Mouse (Mus musculus): Measurements from ENCODE around the gene Vmn2r116. TPM values are rescaled to one million over a fixed set of nuclear protein-coding genes. Genes with fewer than 3 reads are reported as not detected.
"Not testable (repeated sequence)": the region's sequence is repeated elsewhere in the genome, so short reads cannot be mapped to it uniquely, and the experiment has no call there.

Gene Vmn2r116
- polyA plus RNA-seq (2012; ENCODE audit: insufficient read depth, insufficient read length, missing spikeins), result not detected in 2 replicates

GRCm38 (mm10) chr17:23384304-23384703, at the start of gene Vmn2r116:
Gene Vmn2r116 (plus strand): TSS chr17:23384604.
- H3K4me1 ChIP-seq (ENCODE audit: control insufficient read depth, insufficient read depth, low read length); H3K4me3 ChIP-seq (ENCODE audit: insufficient read depth, low read length); H3K27ac ChIP-seq (ENCODE audit: insufficient read depth, low read depth, low read length): not testable (repeated sequence)

GRCm38 (mm10) chr17:23343441-23343840, 41.0 kb upstream of the Vmn2r116 start, which contains the start of gene Vmn2r115:
Gene Vmn2r115 (plus strand): TSS chr17:23343741.
- H3K27ac ChIP-seq (ENCODE audit: insufficient read depth, low read depth, low read length); H3K4me1 ChIP-seq (ENCODE audit: control insufficient read depth, insufficient read depth, low read length); H3K4me3 ChIP-seq (ENCODE audit: insufficient read depth, low read length): not testable (repeated sequence)

- Histone ChIP-seq H3K27ac (ENCODE audit: insufficient read depth, low read depth, low read length) (no peak overlapping the region), H3K4me1 (ENCODE audit: control insufficient read depth, insufficient read depth, low read length) (no peaks in the 10 kb centered on the region), H3K4me3 (ENCODE audit: insufficient read depth, low read length) (no peak overlapping the region)
- TF ChIP-seq CTCF (IDR thresholded peaks at IDR 0.05; ENCODE audit: low read depth, low read length), result no peak
- no peak for TF ChIP-seq POLR2A (IDR thresholded peaks at IDR 0.05; ENCODE audit: borderline replicate concordance, low read depth, low read length)
Measured at GRCm38 (mm10) chr17:23351644-23352043, 32.8 kb upstream of the Vmn2r116 start.

- H3K27ac ChIP-seq (ENCODE audit: insufficient read depth, low read depth, low read length), result no peak overlapping the region
- H3K4me1 ChIP-seq (ENCODE audit: control insufficient read depth, insufficient read depth, low read length), result no peaks in the 10 kb centered on the region
- no peak for TF ChIP-seq CTCF (IDR thresholded peaks at IDR 0.05; ENCODE audit: low read depth, low read length)
- TF ChIP-seq POLR2A (IDR thresholded peaks at IDR 0.05; ENCODE audit: borderline replicate concordance, low read depth, low read length), result no peak
- no peak overlapping the region for H3K4me3 ChIP-seq (ENCODE audit: insufficient read depth, low read length)
Measured at GRCm38 (mm10) chr17:23433150-23433679, 48.8 kb downstream of the Vmn2r116 start.

Other genes with a start within 250 kb of the Vmn2r116 start
- 7.9 and 9.7 TPM in 2 replicates for gene Zfp40, start 191.4 kb upstream of the Vmn2r116 start, polyA plus RNA-seq (2012; ENCODE audit: insufficient read depth, insufficient read length, missing spikeins)
- 0.13 TPM in 1 of 2 replicates, not detected in the other for gene Vmn2r114, start 72.1 kb upstream of the Vmn2r116 start, polyA plus RNA-seq (2012; ENCODE audit: insufficient read depth, insufficient read length, missing spikeins)
- 0.15 TPM in 1 of 2 replicates, not detected in the other for gene Vmn2r115, start 40.9 kb upstream of the Vmn2r116 start, polyA plus RNA-seq (2012; ENCODE audit: insufficient read depth, insufficient read length, missing spikeins)
- not detected in 2 replicates for gene Vmn2r117, start 95.1 kb downstream of the Vmn2r116 start, polyA plus RNA-seq (2012; ENCODE audit: insufficient read depth, insufficient read length, missing spikeins)
- 2.6 and 4.1 TPM in 2 replicates for gene Zfp213, start 179.6 kb downstream of the Vmn2r116 start, polyA plus RNA-seq (2012; ENCODE audit: insufficient read depth, insufficient read length, missing spikeins)
- gene Zfp13, start 214.9 kb downstream of the Vmn2r116 start, polyA plus RNA-seq (2012; ENCODE audit: insufficient read depth, insufficient read length, missing spikeins), result 1.2 and 1.3 TPM in 2 replicates
- gene Zscan10, start 216.3 kb downstream of the Vmn2r116 start, polyA plus RNA-seq (2012; ENCODE audit: insufficient read depth, insufficient read length, missing spikeins), result not detected in 2 replicates